Mouse (Mus musculus): ENCODE measurements around the gene Tanc2. TPM values are rescaled to one million over a fixed set of nuclear protein-coding genes. Genes with fewer than 3 reads are reported as not detected.

Tanc2 gene
- 0.72 TPM for polyA plus RNA-seq (2017; shearing (Covaris generic))

DNA sequence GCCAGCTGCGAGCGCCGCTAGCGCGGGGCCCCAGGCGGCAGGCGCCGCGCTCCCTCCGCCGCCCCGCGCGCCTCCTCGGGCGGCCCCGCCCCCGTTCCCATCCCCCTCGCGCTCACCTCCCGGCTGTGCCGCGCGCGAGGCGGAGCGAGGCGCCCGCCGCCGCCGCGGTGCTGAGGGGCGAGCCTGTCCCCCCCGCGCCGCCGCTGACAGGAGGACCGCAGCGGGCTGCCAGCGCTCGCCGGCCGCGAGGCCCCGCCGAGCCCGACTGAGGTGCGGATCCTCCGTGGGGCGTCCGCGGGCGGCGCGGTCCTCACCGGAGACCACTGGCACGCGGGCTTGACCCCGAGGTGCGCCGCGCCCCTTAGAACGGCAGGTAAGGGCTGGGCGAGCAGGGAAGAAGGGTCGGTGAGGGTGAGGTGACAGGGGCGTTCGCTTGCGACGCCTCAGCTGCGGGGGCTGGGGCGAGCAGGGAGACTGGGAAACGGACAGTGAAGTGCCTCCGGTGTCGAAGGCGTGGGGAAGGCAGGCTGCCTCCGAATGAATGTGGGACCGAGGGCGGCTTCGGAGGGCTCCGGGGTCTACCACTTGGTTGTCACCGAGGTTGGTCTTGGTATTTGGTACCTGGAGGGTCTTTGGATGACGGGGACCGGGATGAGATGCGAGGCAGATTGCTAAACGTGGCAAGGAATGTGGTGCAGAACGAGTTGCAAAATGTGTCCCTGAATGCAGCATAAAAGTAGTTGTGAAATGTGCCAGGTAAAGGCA is at the start of gene Tanc2:
Gene Tanc2, plus strand, starts transcription at position 110 of the 765 bp plus-strand sequence.

DNA sequence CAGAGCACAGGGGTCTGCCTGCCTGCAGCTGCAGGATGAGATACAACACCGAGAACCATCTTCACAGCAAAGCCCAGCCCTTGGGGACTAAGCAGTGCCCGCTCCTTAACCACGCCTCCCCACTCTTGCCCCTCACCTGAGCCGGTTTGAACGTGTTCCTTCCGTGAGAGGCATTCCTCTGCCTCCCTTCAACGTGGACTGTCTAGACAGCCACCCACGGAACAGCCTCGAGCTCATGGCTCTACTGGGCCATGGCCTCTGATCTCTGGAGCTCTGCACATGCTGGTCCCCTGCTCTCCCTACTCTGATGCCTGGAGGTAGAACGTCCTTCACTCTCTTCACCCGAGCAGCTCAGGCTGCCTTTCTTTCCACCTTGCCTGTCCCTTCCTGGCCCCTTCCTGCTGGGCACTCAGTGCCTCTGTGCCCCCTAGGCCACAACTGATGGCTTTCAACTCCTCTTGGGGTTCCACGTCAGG is 363.2 kb downstream of the Tanc2 start, which contains the start of gene Cyb561:
Gene Cyb561, minus strand, starts transcription at position 426 of the 476 bp plus-strand sequence.

DNA sequence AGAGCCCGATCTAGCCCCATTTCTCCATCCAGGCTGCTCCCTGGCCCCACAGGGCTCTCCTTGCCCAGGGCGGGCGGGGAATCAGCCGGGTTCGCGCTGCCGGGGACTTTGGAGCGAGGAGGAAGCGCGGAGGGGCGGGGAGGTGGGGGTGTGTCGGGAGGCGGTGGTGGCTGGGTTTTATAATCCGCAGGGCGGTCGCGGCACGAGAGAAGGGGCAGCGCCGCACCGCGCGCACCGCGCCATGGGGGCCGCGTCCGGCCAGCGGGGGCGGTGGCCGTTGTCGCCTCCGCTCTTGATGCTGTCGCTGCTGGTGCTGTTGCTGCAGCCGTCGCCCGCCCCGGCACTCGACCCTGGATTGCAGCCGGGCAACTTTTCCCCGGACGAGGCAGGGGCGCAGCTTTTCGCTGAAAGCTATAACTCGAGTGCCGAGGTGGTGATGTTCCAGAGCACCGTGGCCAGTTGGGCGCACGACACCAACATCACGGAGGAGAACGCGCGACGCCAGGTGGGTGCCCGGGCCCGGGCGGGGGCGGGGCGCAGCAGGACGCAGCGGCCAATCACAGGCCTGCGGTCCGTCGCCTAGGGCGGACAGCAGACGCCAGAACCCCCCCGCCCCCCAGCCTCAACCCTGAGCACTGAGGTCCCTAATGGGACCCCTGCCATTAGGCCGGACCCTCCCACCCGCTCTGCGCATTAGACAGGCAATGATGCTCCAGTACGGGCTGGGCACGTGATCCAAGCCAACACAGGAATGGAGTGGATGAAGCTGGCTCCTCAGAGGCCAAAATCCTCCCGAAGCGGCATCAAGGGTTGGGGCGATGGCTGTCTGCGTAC is 378.2 kb downstream of the Tanc2 start, which contains the start of gene Ace:
Gene Ace, plus strand, starts transcription at position 205 of the 834 bp plus-strand sequence.

Other genes with a start within 250 kb of the Tanc2 start
- not detected for gene March10, start 133.3 kb upstream of the Tanc2 start, polyA plus RNA-seq (2017; shearing (Covaris generic))

Data from activated CD4-positive, CD25-positive, alpha-beta regulatory T cell, adult 9 weeks (primary cell).